ENCODE assay signal across 8 mouse cellular contexts in the genomic region with DNA sequence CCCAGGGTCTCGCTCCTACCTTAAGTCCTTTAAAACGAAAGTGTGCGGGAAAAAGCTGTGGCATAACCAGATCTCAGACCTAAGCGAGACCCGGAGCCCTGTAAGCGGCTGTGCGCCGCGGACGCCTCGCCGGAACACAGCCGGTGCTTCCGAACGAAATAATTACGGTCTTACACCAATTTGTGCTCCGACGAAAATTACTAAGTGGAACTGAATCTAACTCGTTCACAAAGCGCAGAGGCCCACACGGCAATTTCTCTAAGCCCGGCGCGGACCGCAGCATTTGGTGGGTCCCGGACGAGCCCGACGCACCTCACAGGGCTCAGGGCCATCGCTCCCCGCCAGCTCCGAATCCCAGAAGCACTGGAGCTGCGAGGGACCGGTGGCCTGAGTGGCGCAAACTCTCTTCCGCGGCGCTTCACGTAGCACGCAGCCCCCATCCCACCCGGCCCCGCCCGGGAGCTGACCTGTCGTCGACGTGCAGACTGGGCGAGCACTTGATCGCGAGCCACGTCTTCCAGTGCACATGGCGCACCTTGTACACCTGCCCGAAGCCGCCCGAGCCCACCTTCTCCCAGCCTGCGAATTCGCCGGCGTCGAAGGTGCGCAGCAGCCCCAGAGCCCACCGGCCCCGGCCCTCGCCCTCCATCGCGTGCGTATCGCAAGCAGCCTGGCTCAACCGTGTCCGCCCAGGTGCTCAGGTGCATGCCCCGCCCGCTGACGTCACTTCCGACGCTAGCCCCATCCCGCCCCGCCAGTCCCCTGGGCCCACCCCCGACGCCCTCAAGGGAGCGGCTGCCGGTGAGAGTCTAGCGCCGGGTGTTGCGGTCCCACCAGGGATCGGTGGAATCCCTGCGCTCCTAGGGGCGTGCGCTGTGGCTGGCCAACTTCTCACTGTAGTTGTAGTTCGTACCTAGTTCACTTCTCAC. TPM values are rescaled to one million over a fixed set of nuclear protein-coding genes. Genes with fewer than 3 reads are reported as not detected.
DNase-seq lines count a peak whose midpoint lies in the region; ATAC-seq and TF ChIP-seq lines count a peak whose summit lies in the region.

Ripk4 (minus strand) TSS at position 727 of the 929 bp plus-strand sequence.

- H3K27ac ChIP-seq in heart, adult 2 months, result no peak within 1 kb of the TSS
- H3K27ac ChIP-seq in embryonic facial prominence, embryonic 12.5 days, result no peak within 1 kb of the TSS
- H3K27ac ChIP-seq in hindbrain, embryonic 15.5 days (replicated peaks), result no peak within 1 kb of the TSS
- H3K27ac ChIP-seq in midbrain, postnatal 0 days (ENCODE audit: low read depth, low read length), result no peak within 1 kb of the TSS

- 2% methylated on average over 88 of the region's 88 CpGs for WGBS in heart, adult 2 months
- WGBS in embryonic facial prominence, embryonic 12.5 days, result 1% methylated on average over 88 of the region's 88 CpGs
- WGBS in hindbrain, embryonic 15.5 days, result 1% methylated on average over 88 of the region's 88 CpGs
- under 1% methylated on average over 87 of the region's 88 CpGs for WGBS in midbrain, postnatal 0 days

- TF ChIP-seq CTCF in heart, adult 2 months (IDR thresholded peaks at IDR 0.05), result no peak
- TF ChIP-seq CTCF in midbrain, postnatal 0 days (IDR thresholded peaks at IDR 0.05), result no peak

- peak within 1 kb of the TSS; percentile 75 for H3K4me2 ChIP-seq in embryonic facial prominence, embryonic 12.5 days (replicated peaks)
- H3K4me2 ChIP-seq in hindbrain, embryonic 15.5 days, result peak within 1 kb of the TSS; percentile 63
- peak within 1 kb of the TSS; percentile 52 for H3K4me2 ChIP-seq in midbrain, postnatal 0 days (ENCODE audit: low read depth, low read length, poor library complexity, severe bottlenecking)

- H3K36me3 ChIP-seq in heart, adult 2 months (ENCODE audit: control insufficient read depth, insufficient read depth, low read length), result no peaks in the 10 kb centered on the region
- H3K36me3 ChIP-seq in embryonic facial prominence, embryonic 12.5 days, result no peaks in the 10 kb centered on the region
- H3K36me3 ChIP-seq in hindbrain, embryonic 15.5 days, result no peaks in the 10 kb centered on the region
- no peaks in the 10 kb centered on the region for H3K36me3 ChIP-seq in midbrain, postnatal 0 days (ENCODE audit: insufficient read depth, low read length)

- no peak for TF ChIP-seq POLR2A in heart, adult 2 months (IDR thresholded peaks at IDR 0.05; ENCODE audit: insufficient read depth, low read depth, low read length)

- TF ChIP-seq EP300 in heart, adult 2 months (IDR thresholded peaks at IDR 0.05; ENCODE audit: insufficient read depth, low read depth, low read length), result no peak

- H3K9ac ChIP-seq in heart, adult 2 months (ENCODE audit: low read depth, low read length), result no peak within 1 kb of the TSS
- H3K9ac ChIP-seq in embryonic facial prominence, embryonic 12.5 days, result peak within 1 kb of the TSS; percentile 45; the same call in 1 of the 2 replicates
- H3K9ac ChIP-seq in hindbrain, embryonic 15.5 days, result 0 out of 2 replicates have a peak within 1 kb of the TSS, but pooled peaks have one; percentile 1
- H3K9ac ChIP-seq in midbrain, postnatal 0 days (replicated peaks; ENCODE audit: low read length, poor library complexity, severe bottlenecking), result no peak within 1 kb of the TSS

- no peaks in the 10 kb centered on the region for H3K79me2 ChIP-seq in heart, adult 2 months (replicated peaks; ENCODE audit: control insufficient read depth, insufficient read depth, low read length)

- no peaks in the 10 kb centered on the region for H3K4me1 ChIP-seq in heart, adult 2 months (ENCODE audit: control insufficient read depth, insufficient read depth, low read length)
- peaks cover 10% of the 10 kb centered on the region; the same call in 1 of the 2 replicates for H3K4me1 ChIP-seq in embryonic facial prominence, embryonic 12.5 days
- H3K4me1 ChIP-seq in hindbrain, embryonic 15.5 days (replicated peaks), result peaks cover 12% of the 10 kb centered on the region
- peaks cover 2% of the 10 kb centered on the region; the same call in 1 of the 2 replicates for H3K4me1 ChIP-seq in midbrain, postnatal 0 days (ENCODE audit: insufficient read depth, low read length)

- ATAC-seq in embryonic facial prominence, embryonic 12.5 days (ENCODE audit: insufficient number of reproducible peaks, insufficient read depth, low FRiP score, low TSS enrichment), result peak; percentile 80
- peak; percentile 34; the same call in 1 of the 2 replicates for ATAC-seq in hindbrain, embryonic 15.5 days (ENCODE audit: low FRiP score, low read depth)
- ATAC-seq in midbrain, postnatal 0 days (ENCODE audit: low FRiP score), result peak; percentile 38; the same call in 1 of the 2 replicates

- intact Hi-C loops in heart, adult 2 months (cut with DNase I), result no loop called here
- intact Hi-C loops in heart, postnatal 25 days (cut with DNase I), result no loop called here
- intact Hi-C loops in gastrocnemius, postnatal 36 days (cut with DNase I), result no loop called here

- peak within 1 kb of the TSS; percentile 8; the same call in 1 of the 2 replicates for H3K4me3 ChIP-seq in heart, adult 2 months
- peak within 1 kb of the TSS; percentile 44 for H3K4me3 ChIP-seq in embryonic facial prominence, embryonic 12.5 days
- peak within 1 kb of the TSS; percentile 38 for H3K4me3 ChIP-seq in hindbrain, embryonic 15.5 days
- H3K4me3 ChIP-seq in midbrain, postnatal 0 days (ENCODE audit: low read depth, low read length), result peak within 1 kb of the TSS; percentile 38

- peak; percentile 12 to 28 for DNase-seq in heart, adult 2 months
- no peak for DNase-seq in heart, postnatal 25 days (ENCODE audit: low spot score)
- peak; percentile 65 for DNase-seq in liver
- no peak for DNase-seq in midbrain, postnatal 0 days (ENCODE audit: low spot score)
- DNase-seq in urinary bladder, adult 2 months (ENCODE audit: low spot score), result peak; percentile 71
- no peak for DNase-seq in gastrocnemius, postnatal 36 days

- peaks cover 11% of the 10 kb centered on the region for H3K27me3 ChIP-seq in heart, adult 2 months (ENCODE audit: control insufficient read depth, insufficient read depth, low read length)
- H3K27me3 ChIP-seq in embryonic facial prominence, embryonic 12.5 days, result peaks cover 63% of the 10 kb centered on the region
- peaks cover 62% of the 10 kb centered on the region for H3K27me3 ChIP-seq in hindbrain, embryonic 15.5 days
- H3K27me3 ChIP-seq in midbrain, postnatal 0 days (ENCODE audit: insufficient read depth, low read length), result peaks cover 38% of the 10 kb centered on the region

- H3K9me3 ChIP-seq in embryonic facial prominence, embryonic 12.5 days, result no peaks in the 10 kb centered on the region
- H3K9me3 ChIP-seq in hindbrain, embryonic 15.5 days, result no peaks in the 10 kb centered on the region
- H3K9me3 ChIP-seq in midbrain, postnatal 0 days (ENCODE audit: low read length), result no peaks in the 10 kb centered on the region

RNA-seq across cellular contexts. Expression of gene Ripk4, which starts in this region (rescaled TPM):
- under 1 TPM; 0.05 to 0.07 TPM for total RNA-seq in heart, adult 2 months (2021)
- polyA plus RNA-seq in heart, adult 2 months (2012; rRNA removed), result 0.29 and 0.70 TPM in 2 replicates
- total RNA-seq in heart, postnatal 25 days (2021), result under 1 TPM in 1 of 2 experiments, not detected in 1; 0.16 TPM
- 8.0 and 8.9 TPM in 2 replicates for polyA plus RNA-seq in embryonic facial prominence, embryonic 12.5 days (2016; fragmentation: Nextera tagmentation; extraction: Ambion mirVana)
- 0.39 and 0.57 TPM in 2 replicates for polyA plus RNA-seq in hindbrain, embryonic 15.5 days (2015; fragmentation: Nextera tagmentation; extraction: Ambion mirVana)
- 0.38 and 0.61 TPM in 2 replicates for total RNA-seq in midbrain, postnatal 0 days (2014; rRNA removed)
- polyA plus RNA-seq in midbrain, postnatal 0 days (2015; fragmentation: Nextera tagmentation; extraction: Ambion mirVana), result 0.32 and 0.40 TPM in 2 replicates
- 42.0 and 52.5 TPM in 2 replicates for polyA plus RNA-seq in urinary bladder, adult 2 months (2012; rRNA removed)
- total RNA-seq in gastrocnemius, postnatal 36 days (2021), result not detected

Comparison
In these comparisons a context has a peak if more than half of its experiments do, and no peak if none do; other contexts are left out.
1. Peak in DNase-seq and H3K4me3 ChIP-seq in heart, adult 2 months; RNA of the gene not detected or under 1 TPM.
2. Peak in ATAC-seq, H3K4me3 ChIP-seq, H3K9ac ChIP-seq and H3K4me2 ChIP-seq in hindbrain, embryonic 15.5 days; RNA of the gene not detected or under 1 TPM.
3. Peak in ATAC-seq, H3K4me3 ChIP-seq and H3K4me2 ChIP-seq in midbrain, postnatal 0 days; RNA of the gene not detected or under 1 TPM.
4. DNase-seq: peak in liver (single experiment) and urinary bladder, adult 2 months (single experiment); none in heart, postnatal 25 days (single experiment), midbrain, postnatal 0 days (single experiment) and gastrocnemius, postnatal 36 days (0 of 2).
5. Peak in every context shown above with its lines, with median percentiles within 50 percentile points of each other: H3K4me3 ChIP-seq, ATAC-seq and H3K4me2 ChIP-seq.